Mouse (Mus musculus): ENCODE measurements around the gene Slc52a3. TPM values are rescaled to one million over a fixed set of nuclear protein-coding genes. Genes with fewer than 3 reads are reported as not detected.

Gene Slc52a3
- polyA plus RNA-seq, 1 experiment from 2014 or later: 1.5 TPM

DNA sequence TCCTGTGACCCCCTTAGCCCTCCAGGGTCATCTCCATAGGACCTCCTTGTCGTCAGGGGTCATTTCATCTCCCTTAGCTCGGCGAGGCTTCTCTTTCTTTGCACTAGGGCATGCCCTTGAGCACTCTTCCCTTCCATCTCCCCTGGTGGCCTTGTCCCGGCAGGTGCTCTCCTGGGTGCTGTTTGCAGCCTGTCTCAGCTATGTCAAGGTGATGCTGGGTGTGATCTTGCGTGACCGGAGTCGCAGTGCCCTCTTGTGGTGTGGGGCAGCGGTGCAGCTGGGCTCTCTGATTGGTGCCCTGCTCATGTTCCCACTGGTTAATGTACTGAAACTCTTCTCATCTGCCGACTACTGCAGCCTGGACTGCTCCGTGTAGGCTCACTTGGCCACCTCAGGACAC, 11.5 kb downstream of the Slc52a3 start:
- no peak for ATAC-seq
- WGBS: 67% methylated on average over 10 of the region's 10 CpGs
- H3K4me2 ChIP-seq (ENCODE audit: low read length): no peak overlapping the region
- H3K4me1 ChIP-seq (replicated peaks; ENCODE audit: control insufficient read depth, insufficient read depth, low read length): no peaks in the 10 kb centered on the region
- no peak overlapping the region for H3K27ac ChIP-seq (ENCODE audit: low read length)
- H3K36me3 ChIP-seq (ENCODE audit: control insufficient read depth, insufficient read depth): no peaks in the 10 kb centered on the region
- H3K4me3 ChIP-seq (replicated peaks; ENCODE audit: low read length): no peak overlapping the region
- no peaks in the 10 kb centered on the region for H3K27me3 ChIP-seq (replicated peaks; ENCODE audit: control insufficient read depth, insufficient read depth, low read length)
- H3K9me3 ChIP-seq (ENCODE audit: control insufficient read depth, low read length): no peaks in the 10 kb centered on the region
- H3K9ac ChIP-seq (replicated peaks; ENCODE audit: low read depth, low read length): no peak overlapping the region

DNA sequence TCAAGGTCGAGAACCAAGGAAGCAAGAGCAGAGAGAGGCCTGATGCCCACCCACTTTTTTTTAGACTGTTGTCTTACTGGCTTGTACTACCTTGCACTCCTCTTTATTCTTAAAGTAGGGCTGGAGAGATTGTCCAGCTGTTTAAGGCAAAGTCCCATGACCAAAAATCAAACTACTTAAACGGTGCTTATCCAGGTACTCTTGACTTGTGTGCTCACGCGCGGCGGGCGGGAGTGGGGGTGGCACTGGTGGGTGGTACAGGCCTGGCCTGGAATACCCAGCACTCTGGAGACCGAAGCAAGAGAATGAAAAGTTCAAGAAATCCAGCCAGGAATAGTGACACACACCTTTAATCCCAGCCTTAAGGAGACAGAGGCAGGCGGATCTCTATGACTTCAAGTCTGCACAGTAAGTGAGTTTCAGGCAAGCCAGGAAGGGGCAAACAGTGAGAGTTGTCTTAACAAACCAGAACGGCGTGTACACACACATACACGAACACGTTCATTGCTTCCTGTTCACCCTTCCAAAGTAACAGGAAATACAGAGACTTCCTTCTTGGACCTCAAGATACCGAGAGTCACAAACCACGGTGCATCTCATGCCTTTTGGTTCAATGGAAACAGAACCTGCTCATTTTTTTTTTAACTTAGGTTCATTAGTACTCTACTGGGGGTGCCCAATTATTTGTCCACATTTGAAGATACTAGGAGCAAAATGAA, 12.9 kb downstream of the Slc52a3 start:
- Histone ChIP-seq H3K27ac (ENCODE audit: low read length) (no peak overlapping the region), H3K4me1 (replicated peaks; ENCODE audit: control insufficient read depth, insufficient read depth, low read length) (no peaks in the 10 kb centered on the region), H3K9me3 (ENCODE audit: control insufficient read depth, low read length) (no peaks in the 10 kb centered on the region), H3K27me3 (replicated peaks; ENCODE audit: control insufficient read depth, insufficient read depth, low read length) (no peaks in the 10 kb centered on the region), H3K4me2 (ENCODE audit: low read length) (no peak overlapping the region), H3K4me3 (replicated peaks; ENCODE audit: low read length) (no peak overlapping the region), H3K36me3 (ENCODE audit: control insufficient read depth, insufficient read depth) (no peaks in the 10 kb centered on the region), H3K9ac (replicated peaks; ENCODE audit: low read depth, low read length) (no peak overlapping the region)
- ATAC-seq: no peak
- 93% methylated on average over 15 of the region's 15 CpGs for WGBS

DNA sequence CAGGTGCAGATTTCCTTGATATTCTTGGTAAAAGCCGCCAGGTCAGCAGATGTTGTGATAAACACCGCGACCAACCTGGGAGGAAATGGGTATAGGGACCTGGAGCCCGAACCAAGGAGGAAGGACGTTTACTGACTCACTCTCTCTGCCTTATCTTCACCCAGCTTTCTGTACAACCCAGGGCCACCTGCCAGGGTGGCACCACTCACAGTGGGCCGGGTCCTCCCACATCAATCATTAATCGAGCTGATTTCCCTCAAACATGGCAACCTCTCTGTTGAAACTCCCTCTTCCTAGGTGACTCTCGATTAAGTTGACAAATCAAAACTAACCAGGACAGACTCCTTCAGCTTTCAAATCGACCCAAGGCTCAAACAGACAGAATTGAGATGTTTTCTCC, 13.9 kb downstream of the Slc52a3 start:
- H3K4me1 ChIP-seq (replicated peaks; ENCODE audit: control insufficient read depth, insufficient read depth, low read length): no peaks in the 10 kb centered on the region
- 90% methylated on average over 9 of the region's 9 CpGs for WGBS
- H3K36me3 ChIP-seq (ENCODE audit: control insufficient read depth, insufficient read depth): no peaks in the 10 kb centered on the region
- H3K27ac ChIP-seq (ENCODE audit: low read length): no peak overlapping the region
- ATAC-seq: no peak
- no peaks in the 10 kb centered on the region for H3K9me3 ChIP-seq (ENCODE audit: control insufficient read depth, low read length)
- no peak overlapping the region for H3K4me2 ChIP-seq (ENCODE audit: low read length)
- H3K4me3 ChIP-seq (replicated peaks; ENCODE audit: low read length): no peak overlapping the region
- no peak overlapping the region for H3K9ac ChIP-seq (replicated peaks; ENCODE audit: low read depth, low read length)
- no peaks in the 10 kb centered on the region for H3K27me3 ChIP-seq (replicated peaks; ENCODE audit: control insufficient read depth, insufficient read depth, low read length)

DNA sequence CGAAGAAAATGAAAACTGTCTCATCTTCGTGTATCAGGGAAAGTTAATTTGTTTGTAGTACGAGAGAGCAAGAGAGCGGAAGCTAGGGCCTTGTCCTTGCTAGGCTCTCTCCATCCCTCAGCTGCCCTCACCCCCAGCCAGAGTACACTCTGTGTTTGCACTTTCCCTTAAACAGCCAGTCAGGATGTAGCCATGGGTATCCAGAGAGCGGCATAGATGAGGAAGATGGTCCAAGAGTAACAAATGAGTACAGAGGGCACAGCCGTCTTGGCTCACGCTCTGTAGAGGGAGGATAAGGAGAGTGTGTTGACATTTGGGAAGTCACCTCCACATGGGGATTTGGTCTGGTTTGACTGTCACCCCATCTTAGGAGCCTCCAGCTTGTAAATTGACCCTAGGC, 14.3 kb downstream of the Slc52a3 start:
- Histone ChIP-seq H3K36me3 (ENCODE audit: control insufficient read depth, insufficient read depth) (no peaks in the 10 kb centered on the region), H3K9ac (replicated peaks; ENCODE audit: low read depth, low read length) (no peak overlapping the region), H3K9me3 (ENCODE audit: control insufficient read depth, low read length) (no peaks in the 10 kb centered on the region), H3K27ac (ENCODE audit: low read length) (no peak overlapping the region), H3K4me3 (replicated peaks; ENCODE audit: low read length) (no peak overlapping the region), H3K4me1 (replicated peaks; ENCODE audit: control insufficient read depth, insufficient read depth, low read length) (no peaks in the 10 kb centered on the region), H3K4me2 (ENCODE audit: low read length) (no peak overlapping the region), H3K27me3 (replicated peaks; ENCODE audit: control insufficient read depth, insufficient read depth, low read length) (no peaks in the 10 kb centered on the region)
- WGBS: 90% methylated on average over 7 of the region's 7 CpGs
- ATAC-seq: no peak

DNA sequence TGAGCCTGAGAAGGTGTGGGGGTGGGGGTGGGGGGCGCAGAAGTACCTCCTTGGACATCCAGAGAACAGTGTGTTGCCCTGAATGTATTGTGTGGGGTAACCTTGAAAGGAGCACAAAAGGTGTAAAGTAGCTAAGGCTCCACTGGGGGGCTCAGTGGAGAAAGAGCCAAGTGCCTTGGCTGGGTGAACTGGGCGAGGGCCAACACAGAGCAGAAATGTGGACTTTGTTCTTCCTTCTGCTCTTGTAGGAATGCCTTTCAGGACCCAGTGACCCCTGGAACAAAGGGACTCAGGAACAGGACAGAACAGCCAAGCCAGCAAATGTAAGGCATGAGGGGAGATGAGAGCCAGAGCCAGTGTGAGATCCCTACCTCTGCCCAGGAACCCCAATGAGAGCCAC, 15.4 kb downstream of the Slc52a3 start:
- Histone ChIP-seq H3K36me3 (ENCODE audit: control insufficient read depth, insufficient read depth) (no peaks in the 10 kb centered on the region), H3K27ac (ENCODE audit: low read length) (no peak overlapping the region), H3K9ac (replicated peaks; ENCODE audit: low read depth, low read length) (no peak overlapping the region), H3K9me3 (ENCODE audit: control insufficient read depth, low read length) (no peaks in the 10 kb centered on the region), H3K27me3 (replicated peaks; ENCODE audit: control insufficient read depth, insufficient read depth, low read length) (no peaks in the 10 kb centered on the region), H3K4me2 (ENCODE audit: low read length) (no peak overlapping the region), H3K4me1 (replicated peaks; ENCODE audit: control insufficient read depth, insufficient read depth, low read length) (no peaks in the 10 kb centered on the region), H3K4me3 (replicated peaks; ENCODE audit: low read length) (no peak overlapping the region)
- 40% methylated on average over 2 of the region's 2 CpGs for WGBS
- ATAC-seq: no peak

DNA sequence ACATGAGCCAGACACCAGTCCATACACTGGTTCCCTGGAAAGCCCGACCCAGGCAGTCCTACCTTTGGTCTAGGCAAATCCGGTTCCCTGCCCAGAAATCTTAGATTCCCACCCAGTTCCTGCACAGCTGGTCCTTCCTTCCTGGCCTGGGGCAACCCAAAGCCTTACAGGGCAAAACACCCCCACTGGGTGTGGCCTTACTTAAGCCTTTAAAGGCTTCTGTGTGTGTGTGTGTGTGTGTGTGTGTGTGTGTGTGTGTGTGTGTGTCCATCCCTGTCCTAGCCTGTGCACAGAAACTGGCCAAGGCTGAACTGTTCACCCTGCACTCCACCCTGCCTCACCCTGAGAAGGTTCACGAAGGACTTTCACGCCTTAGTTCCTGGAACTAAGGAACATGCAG, 15.9 kb downstream of the Slc52a3 start:
- H3K4me2 ChIP-seq (ENCODE audit: low read length): no peak overlapping the region
- H3K9ac ChIP-seq (replicated peaks; ENCODE audit: low read depth, low read length): no peak overlapping the region
- H3K4me1 ChIP-seq (replicated peaks; ENCODE audit: control insufficient read depth, insufficient read depth, low read length): no peaks in the 10 kb centered on the region
- WGBS: 79% methylated on average over 4 of the region's 4 CpGs
- no peak for ATAC-seq
- no peaks in the 10 kb centered on the region for H3K36me3 ChIP-seq (ENCODE audit: control insufficient read depth, insufficient read depth)
- H3K27me3 ChIP-seq (replicated peaks; ENCODE audit: control insufficient read depth, insufficient read depth, low read length): no peaks in the 10 kb centered on the region
- H3K9me3 ChIP-seq (ENCODE audit: control insufficient read depth, low read length): no peaks in the 10 kb centered on the region
- H3K4me3 ChIP-seq (replicated peaks; ENCODE audit: low read length): no peak overlapping the region
- H3K27ac ChIP-seq (ENCODE audit: low read length): no peak overlapping the region

DNA sequence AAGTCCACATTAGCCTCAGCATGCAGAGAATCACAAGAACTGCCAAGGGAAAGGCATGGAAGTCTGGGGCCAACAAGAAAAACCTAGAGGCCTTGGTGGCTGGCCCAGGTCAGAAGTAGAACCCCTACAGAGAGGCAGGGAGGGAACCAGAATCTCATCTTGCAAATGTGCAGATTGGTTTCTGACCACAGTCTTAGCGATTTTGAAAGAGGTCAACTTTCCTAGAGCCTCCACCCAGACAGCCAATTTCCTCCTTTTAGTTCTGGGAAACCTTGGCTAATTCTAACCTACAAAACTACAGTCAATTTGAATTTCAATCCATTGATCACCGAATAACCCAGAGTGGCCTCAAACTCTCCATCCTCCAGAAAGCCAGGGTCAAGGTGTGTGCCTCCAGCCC, 16.4 kb downstream of the Slc52a3 start:
- no peak for ATAC-seq
- Histone ChIP-seq H3K4me1 (replicated peaks; ENCODE audit: control insufficient read depth, insufficient read depth, low read length) (no peaks in the 10 kb centered on the region), H3K36me3 (ENCODE audit: control insufficient read depth, insufficient read depth) (no peaks in the 10 kb centered on the region), H3K9ac (replicated peaks; ENCODE audit: low read depth, low read length) (no peak overlapping the region), H3K27ac (ENCODE audit: low read length) (no peak overlapping the region), H3K9me3 (ENCODE audit: control insufficient read depth, low read length) (no peaks in the 10 kb centered on the region), H3K27me3 (replicated peaks; ENCODE audit: control insufficient read depth, insufficient read depth, low read length) (no peaks in the 10 kb centered on the region), H3K4me3 (replicated peaks; ENCODE audit: low read length) (no peak overlapping the region), H3K4me2 (ENCODE audit: low read length) (no peak overlapping the region)
- 79% methylated on average over 2 of the region's 2 CpGs for WGBS

DNA sequence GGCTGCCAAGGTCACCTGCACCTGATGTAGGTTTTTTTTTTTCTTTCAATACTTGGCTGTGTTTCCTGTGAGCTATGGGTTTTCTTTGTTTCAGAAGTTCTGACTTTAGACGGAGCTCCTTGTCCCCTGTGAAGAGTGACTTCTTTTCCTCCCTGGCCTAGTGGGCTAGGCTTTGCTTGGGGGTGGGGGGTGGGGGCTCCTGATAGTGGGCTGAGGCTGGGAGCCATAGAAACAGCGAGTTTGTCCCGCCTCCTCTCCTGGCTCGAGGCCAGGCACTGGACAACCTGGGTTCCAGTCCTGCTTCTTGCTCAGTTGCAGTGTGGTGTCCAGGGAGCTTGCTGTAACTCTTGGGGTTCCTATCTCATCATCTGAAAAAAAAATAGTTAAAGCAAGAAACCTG, 19.7 kb downstream of the Slc52a3 start:
- no peaks in the 10 kb centered on the region for H3K4me1 ChIP-seq (replicated peaks; ENCODE audit: control insufficient read depth, insufficient read depth, low read length)
- no peak overlapping the region for H3K4me3 ChIP-seq (replicated peaks; ENCODE audit: low read length)
- no peaks in the 10 kb centered on the region for H3K36me3 ChIP-seq (ENCODE audit: control insufficient read depth, insufficient read depth)
- H3K27ac ChIP-seq (ENCODE audit: low read length): no peak overlapping the region
- no peak overlapping the region for H3K9ac ChIP-seq (replicated peaks; ENCODE audit: low read depth, low read length)
- ATAC-seq: no peak
- no peaks in the 10 kb centered on the region for H3K9me3 ChIP-seq (ENCODE audit: control insufficient read depth, low read length)
- 38% methylated on average over 4 of the region's 4 CpGs for WGBS
- no peaks in the 10 kb centered on the region for H3K27me3 ChIP-seq (replicated peaks; ENCODE audit: control insufficient read depth, insufficient read depth, low read length)
- H3K4me2 ChIP-seq (ENCODE audit: low read length): no peak overlapping the region

DNA sequence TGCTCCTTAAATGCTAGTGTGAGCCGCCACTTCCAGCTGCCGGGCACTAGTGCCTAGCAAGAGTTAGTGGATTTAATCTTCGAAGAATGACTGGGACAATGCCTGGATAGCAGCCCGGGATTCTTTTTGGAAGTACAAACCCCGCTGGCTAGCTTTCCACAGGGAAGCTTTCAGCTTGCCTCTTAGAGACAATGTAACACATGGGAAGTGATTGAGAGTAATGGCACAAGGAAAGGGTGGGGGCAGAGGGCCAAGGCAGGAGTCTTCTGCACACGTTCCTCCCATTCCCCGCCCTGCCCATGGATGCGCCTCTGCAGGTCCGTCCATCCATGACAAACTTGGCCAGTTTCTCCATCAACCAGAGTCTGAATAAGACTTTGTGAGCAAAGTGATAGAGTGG, 20.4 kb downstream of the Slc52a3 start:
- H3K9ac ChIP-seq (replicated peaks; ENCODE audit: low read depth, low read length): no peak overlapping the region
- 39% methylated on average over 9 of the region's 9 CpGs for WGBS
- no peaks in the 10 kb centered on the region for H3K36me3 ChIP-seq (ENCODE audit: control insufficient read depth, insufficient read depth)
- H3K27ac ChIP-seq (ENCODE audit: low read length): no peak overlapping the region
- no peak for ATAC-seq
- no peaks in the 10 kb centered on the region for H3K9me3 ChIP-seq (ENCODE audit: control insufficient read depth, low read length)
- no peak overlapping the region for H3K4me2 ChIP-seq (ENCODE audit: low read length)
- no peak overlapping the region for H3K4me3 ChIP-seq (replicated peaks; ENCODE audit: low read length)
- H3K27me3 ChIP-seq (replicated peaks; ENCODE audit: control insufficient read depth, insufficient read depth, low read length): no peaks in the 10 kb centered on the region
- H3K4me1 ChIP-seq (replicated peaks; ENCODE audit: control insufficient read depth, insufficient read depth, low read length): no peaks in the 10 kb centered on the region

DNA sequence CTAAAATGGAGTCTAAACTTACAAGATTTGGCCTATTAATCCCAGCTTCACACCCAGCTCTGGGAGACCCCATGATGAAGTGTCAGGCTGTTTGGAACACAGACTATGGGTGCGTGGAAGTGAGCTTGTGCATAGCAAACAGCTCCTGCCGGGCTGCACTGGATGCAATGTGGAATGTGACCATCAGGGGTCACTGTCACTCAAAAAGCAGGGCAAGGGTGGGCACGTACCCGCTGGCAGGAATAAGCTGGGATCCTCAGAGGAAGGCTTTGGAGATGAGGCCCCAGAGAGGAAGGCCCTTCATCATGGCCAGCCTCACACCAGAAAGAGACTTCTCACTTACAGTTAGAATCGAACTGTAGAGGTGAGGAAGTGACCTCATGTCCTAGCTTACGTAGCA, 23.9 kb downstream of the Slc52a3 start:
- no peaks in the 10 kb centered on the region for H3K9me3 ChIP-seq (ENCODE audit: control insufficient read depth, low read length)
- H3K4me3 ChIP-seq (replicated peaks; ENCODE audit: low read length): no peak overlapping the region
- 26% methylated on average over 6 of the region's 6 CpGs for WGBS
- H3K9ac ChIP-seq (replicated peaks; ENCODE audit: low read depth, low read length): no peak overlapping the region
- no peaks in the 10 kb centered on the region for H3K4me1 ChIP-seq (replicated peaks; ENCODE audit: control insufficient read depth, insufficient read depth, low read length)
- no peaks in the 10 kb centered on the region for H3K36me3 ChIP-seq (ENCODE audit: control insufficient read depth, insufficient read depth)
- H3K27me3 ChIP-seq (replicated peaks; ENCODE audit: control insufficient read depth, insufficient read depth, low read length): no peaks in the 10 kb centered on the region
- ATAC-seq: peak; percentile 68
- no peak overlapping the region for H3K4me2 ChIP-seq (ENCODE audit: low read length)
- H3K27ac ChIP-seq (ENCODE audit: low read length): no peak overlapping the region
